Mouse (Mus musculus) NIH3T3 (cell line): ENCODE results near the gene Gm42791.

Source experiments
- DNase-seq: peaks from one replicate; pipeline ENCODE4 v3.0.0-alpha.2; 2012; ENCODE audit warnings: low read depth

Gene Gm42791

GRCm38 (mm10) chr5:148977698-148978457 is 17.1 kb downstream of the Gm42791 start:
- DNase-seq, result no peak

- DNase-seq, result no peak
These were observed 18.1 kb downstream of the Gm42791 start for GRCm38 (mm10) chr5:148976876-148977275.

- no peak for DNase-seq
These were observed 19.9 kb downstream of the Gm42791 start for GRCm38 (mm10) chr5:148975035-148975434.

GRCm38 (mm10) chr5:148973019-148973668 is 21.8 kb downstream of the Gm42791 start:
- no peak for DNase-seq

- no peak for DNase-seq
These were observed 22.8 kb downstream of the Gm42791 start for GRCm38 (mm10) chr5:148972167-148972566.

- DNase-seq, result no peak
These were observed 25.3 kb downstream of the Gm42791 start for GRCm38 (mm10) chr5:148969648-148970047.

- DNase-seq, result no peak
These were observed 25.9 kb downstream of the Gm42791 start for GRCm38 (mm10) chr5:148968958-148969576.

- no peak for DNase-seq
These were observed 26.8 kb downstream of the Gm42791 start for GRCm38 (mm10) chr5:148968179-148968578.

- peak; percentile 52 for DNase-seq
These were observed 28.6 kb downstream of the Gm42791 start for GRCm38 (mm10) chr5:148966395-148966794.

GRCm38 (mm10) chr5:148965691-148966333 is 29.1 kb downstream of the Gm42791 start:
- DNase-seq, result peak; percentile 96

GRCm38 (mm10) chr5:148965089-148965591 is 29.8 kb downstream of the Gm42791 start:
- peak; percentile 84 for DNase-seq

- no peak for DNase-seq
These were observed 30.7 kb downstream of the Gm42791 start for GRCm38 (mm10) chr5:148964251-148964650.

GRCm38 (mm10) chr5:148960211-148960610 is 34.7 kb downstream of the Gm42791 start:
- DNase-seq, result no peak

GRCm38 (mm10) chr5:148959068-148959990 is 35.6 kb downstream of the Gm42791 start:
- DNase-seq, result no peak

GRCm38 (mm10) chr5:148958355-148958754 is 36.6 kb downstream of the Gm42791 start:
- peak; percentile 23 for DNase-seq

GRCm38 (mm10) chr5:148956898-148957535 is 37.9 kb downstream of the Gm42791 start:
- DNase-seq, result no peak

GRCm38 (mm10) chr5:148956091-148956490 is 38.9 kb downstream of the Gm42791 start:
- no peak for DNase-seq

- no peak for DNase-seq
These were observed 39.4 kb downstream of the Gm42791 start for GRCm38 (mm10) chr5:148955575-148955974.

GRCm38 (mm10) chr5:148954314-148955060 is 40.5 kb downstream of the Gm42791 start:
- DNase-seq, result no peak

- DNase-seq, result peak; percentile 50
These were observed 41.8 kb downstream of the Gm42791 start for GRCm38 (mm10) chr5:148953098-148953497.
